Mouse (Mus musculus) telencephalon, adult 2 months (tissue): ENCODE data around the gene Ppp2r1b.

Experiments used
- DNase-seq: peaks from one replicate; pipeline ENCODE4 v3.0.0-alpha.2; 2011; ENCODE audit warnings: low read depth, low spot score

The Ppp2r1b gene

GRCm38 (mm10) chr9:50836097-50836496, 9.0 kb upstream of the Ppp2r1b start:
- no peak for DNase-seq

DNA sequence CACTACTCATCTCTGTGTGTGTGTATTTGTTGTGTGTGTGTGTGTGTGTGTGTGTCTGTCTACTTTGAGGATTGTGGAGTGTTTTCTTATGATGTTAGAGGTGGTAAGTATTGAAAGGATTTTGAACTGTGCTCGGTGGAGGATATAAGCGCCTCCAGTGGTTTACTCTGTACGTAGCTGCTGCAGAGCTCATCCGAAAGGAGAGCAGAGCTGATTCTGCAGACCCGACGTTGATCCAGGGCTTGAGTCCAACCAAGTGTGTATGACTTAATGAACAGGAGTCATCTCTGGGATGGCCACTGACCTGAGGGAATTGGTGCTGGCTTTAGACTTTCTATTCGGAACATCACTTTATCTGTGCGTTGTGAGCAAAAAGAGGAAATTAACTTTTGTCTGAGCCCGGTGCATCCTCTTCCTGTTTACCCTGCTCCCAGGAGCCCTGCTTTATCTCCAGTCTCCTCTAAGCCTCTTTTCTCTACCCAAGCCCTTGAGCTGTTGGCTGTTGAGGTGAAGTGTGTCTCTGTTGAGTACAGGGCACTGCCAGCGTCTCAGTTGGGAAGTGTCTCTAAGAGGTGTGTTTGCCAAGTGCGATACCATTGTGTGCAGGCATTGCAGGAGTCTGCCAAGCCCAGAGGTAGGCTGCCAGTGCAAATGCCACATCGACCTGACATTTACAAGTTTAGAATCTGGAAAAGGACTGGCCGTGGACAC, 3.9 kb upstream of the Ppp2r1b start:
- no peak for DNase-seq

DNA sequence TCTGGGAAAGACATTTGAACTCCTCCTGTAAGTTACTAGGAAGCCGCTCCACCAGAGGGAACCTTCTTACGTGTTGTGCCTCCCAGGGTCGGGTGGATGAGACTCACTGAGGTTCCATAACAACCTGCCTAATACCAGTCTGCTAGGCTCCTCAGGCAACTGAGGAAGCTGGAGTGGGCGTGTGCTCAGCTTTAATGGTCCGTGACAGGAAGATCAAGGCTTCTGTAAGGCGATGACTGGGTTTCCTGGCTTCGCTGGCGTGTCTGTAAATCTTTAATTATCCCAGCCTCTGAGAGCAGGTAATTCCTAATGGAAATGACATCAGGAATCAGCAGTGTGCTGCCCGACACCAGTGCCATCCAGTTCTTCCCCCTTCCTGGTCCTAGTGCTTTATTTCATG, 446 bp downstream of the Ppp2r1b start:
- DNase-seq = no peak

DNA sequence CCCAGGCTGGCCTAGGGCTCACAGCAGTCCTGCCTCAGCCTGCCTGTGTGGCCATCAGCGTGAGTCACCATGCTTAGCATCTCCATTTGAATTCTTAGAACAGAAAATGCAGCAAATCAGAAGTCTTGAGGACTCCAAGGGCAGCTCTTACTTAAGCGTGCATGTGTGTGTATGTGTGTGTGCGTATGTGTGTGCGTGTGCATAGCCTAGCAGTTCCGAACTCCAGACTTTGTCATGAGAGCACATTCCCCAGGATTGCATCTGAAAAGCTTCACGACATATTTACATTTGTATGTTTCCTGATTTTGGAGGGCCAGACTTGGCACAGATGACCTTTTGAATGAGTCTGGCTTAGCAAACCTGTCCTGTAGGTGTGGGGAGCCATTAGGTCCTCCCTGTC, 2.0 kb downstream of the Ppp2r1b start:
- no peak for DNase-seq

- DNase-seq = no peak
Measured at GRCm38 (mm10) chr9:50847606-50848368, 2.7 kb downstream of the Ppp2r1b start.

DNA sequence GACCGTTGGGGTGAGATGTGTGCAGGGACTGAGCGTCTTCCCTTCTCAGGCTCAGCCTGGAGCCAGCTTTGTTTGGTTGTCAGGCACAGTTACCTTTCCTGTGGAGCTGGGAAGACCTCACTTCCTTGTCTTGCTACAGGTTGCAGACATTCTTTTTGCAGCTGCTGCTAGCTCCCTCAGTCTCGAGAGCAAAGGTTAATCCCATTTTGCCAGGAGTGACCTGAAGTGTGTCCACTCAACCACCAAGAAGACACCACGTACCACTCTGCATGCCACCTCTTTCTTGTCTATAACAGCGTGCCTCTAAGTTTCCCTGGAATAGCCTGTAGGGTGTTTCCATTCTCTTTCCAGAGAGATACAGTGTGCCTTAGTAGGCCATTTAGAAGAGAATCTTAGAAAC, 3.7 kb downstream of the Ppp2r1b start:
- DNase-seq = no peak

DNA sequence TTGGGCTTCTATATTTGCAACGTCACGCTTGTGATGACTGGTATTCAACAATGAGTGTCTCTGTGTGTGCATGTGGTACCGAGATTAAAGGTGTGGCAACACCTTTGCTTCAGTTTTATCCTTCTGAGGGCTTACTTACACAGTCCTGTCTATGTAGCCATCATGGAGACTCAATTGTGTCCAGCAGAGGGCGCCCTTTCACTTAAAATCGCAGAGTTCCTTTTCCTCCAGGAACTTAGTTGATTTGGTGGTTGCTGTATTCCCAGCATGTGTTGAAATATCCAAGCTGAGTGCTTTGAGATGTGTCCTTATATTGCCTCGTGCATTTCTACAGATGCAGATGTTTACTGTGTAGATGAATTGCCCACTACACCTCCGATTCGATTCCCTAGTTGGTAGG, 4.1 kb downstream of the Ppp2r1b start:
- DNase-seq = peak; percentile 89

DNA sequence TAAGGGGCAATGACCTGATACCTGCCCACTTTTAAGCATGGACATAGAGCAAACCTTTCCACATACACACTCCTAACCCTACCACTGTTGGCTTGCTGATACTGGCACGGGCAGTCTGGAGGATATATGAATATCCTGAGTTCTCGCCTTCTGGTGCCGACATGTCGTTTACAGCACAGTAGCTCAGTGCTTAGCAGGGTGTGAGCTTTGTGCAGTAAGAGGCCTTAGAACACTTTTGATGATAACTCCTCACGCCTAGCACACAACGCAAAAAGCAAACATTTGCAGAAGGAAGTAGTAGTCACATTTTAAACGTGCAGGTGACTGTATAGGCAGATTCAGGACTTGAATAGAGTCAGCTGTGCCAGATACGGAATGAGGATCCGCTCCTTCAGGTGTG, 4.7 kb downstream of the Ppp2r1b start:
- DNase-seq = no peak

DNA sequence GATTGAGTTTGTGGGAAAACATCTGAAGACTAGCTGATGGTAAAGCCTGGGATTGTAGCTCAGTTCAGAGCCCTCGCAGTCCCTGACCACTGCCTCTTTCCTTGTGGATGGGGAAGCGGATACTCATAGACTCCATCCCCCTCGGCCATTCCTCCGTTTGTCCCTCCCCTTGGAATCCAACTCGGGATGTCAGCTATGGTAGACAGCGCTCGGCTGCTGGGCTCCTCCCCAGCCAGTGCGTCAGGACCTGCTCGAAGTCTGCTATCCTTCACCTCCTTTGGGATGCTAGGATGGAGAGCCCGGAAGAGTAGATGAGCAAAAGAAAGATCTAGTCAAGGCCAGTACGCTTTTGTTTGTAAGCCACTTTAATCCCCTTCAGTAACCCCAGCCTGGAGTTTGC, 5.2 kb downstream of the Ppp2r1b start:
- DNase-seq = no peak

DNA sequence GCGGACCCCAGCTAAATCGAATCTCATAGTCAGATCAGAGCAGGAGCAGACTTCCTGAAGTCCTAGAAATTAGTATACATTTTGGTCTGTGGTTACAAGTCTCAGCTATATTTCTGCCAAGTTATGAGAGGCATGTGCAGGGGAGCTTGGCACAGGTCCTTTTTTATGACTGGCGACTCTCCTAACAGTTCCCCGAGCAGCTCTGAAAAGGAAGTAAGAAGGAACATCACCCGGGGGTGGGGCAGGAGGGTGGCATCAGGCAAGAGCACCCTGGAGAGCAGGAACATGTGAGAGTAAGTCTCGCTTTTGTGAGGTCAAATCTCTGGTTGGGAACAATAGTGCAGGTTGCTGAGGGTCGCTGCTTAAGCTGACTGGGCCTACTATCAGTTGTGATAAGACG, 5.6 kb downstream of the Ppp2r1b start:
- DNase-seq = peak; percentile 39

DNA sequence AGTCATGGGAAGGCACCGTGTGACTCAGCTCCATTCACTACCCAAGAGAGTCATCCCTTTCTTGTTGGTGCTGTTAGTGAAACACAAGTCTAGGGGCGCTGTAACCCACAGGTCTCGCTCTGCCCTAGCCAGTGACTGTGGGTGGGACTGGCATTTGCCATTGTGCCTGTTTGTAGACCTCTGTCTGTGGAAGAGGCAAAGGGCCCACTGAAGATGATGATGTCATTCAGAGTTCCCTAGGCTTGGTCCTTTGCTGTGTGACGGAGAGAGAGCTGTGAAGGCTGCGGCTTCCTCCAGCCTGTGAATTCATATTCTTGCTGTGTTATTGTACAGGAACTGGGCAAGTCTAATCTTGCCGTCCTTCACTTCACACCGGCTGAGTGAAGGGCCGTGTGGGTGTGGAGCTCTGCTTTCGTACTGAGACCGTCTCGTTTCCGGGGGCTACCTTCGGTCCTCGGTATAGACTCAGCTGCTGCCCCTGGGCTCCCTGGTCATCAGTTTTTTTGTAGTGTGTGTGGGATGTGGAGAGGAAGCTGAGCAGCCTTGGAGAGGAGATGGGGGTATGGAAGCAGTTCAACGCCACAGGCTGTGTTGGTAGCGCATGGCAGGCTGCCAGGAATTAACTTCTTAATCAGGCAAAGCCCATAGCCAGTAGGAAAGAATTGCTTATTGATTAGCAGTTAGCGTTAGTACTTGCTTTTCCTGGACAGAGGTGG, 7.7 kb downstream of the Ppp2r1b start:
- no peak for DNase-seq

- no peak for DNase-seq
Measured at GRCm38 (mm10) chr9:50854376-50854775, 9.3 kb downstream of the Ppp2r1b start.

DNA sequence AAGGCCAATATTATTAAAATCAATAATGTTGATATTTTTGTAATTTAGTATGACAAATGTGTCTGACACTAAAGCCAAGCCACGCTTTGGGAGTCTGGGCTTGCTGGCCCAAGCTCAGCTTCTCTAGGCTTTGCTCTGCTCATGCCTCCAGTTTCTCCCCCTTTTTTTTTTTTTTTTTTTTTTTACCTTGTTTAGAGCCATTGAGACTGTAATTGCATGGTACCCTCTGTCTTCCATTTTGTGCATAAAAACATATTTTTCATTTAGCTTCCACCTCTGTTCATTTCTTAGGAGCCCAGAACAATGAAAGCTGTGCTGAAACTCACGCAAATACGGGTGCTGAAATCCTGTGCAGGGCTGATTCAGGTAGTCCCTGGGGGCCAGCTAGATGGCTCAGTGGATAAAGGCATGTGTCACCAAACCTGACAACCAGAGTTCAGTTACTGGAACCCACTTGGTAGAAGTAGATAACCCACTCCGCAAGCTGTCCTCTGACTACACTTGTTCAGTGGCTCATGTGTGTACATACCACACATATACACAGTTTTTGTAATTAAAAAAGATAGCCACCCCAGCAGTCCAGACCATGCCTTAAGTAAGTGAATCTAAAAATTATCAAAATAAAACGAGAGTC, 10.1 kb downstream of the Ppp2r1b start:
- DNase-seq = no peak

DNA sequence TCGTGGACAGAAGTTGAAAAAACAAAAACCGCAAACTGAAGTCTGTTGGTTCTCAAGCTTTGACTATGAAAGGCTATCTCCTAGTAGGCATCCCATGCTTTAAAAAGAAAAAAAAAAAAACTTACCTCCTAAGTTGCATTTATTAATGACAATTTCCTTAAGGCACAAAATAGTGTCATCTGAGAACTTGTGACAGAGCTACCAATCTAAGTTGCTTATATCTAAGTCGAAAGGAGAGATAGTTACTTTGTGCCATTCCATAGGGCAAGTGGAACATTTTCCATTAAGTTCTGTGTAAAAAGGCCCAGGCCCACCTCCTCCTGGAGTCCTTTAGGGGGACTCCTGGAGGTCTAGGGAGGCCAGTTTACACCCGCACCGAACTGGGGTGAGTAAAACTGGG, 10.7 kb downstream of the Ppp2r1b start:
- no peak for DNase-seq

GRCm38 (mm10) chr9:50856341-50857081, 11.4 kb downstream of the Ppp2r1b start:
- peak; percentile 40 for DNase-seq

- DNase-seq = no peak
Measured at GRCm38 (mm10) chr9:50857082-50857641, 12.1 kb downstream of the Ppp2r1b start.

DNA sequence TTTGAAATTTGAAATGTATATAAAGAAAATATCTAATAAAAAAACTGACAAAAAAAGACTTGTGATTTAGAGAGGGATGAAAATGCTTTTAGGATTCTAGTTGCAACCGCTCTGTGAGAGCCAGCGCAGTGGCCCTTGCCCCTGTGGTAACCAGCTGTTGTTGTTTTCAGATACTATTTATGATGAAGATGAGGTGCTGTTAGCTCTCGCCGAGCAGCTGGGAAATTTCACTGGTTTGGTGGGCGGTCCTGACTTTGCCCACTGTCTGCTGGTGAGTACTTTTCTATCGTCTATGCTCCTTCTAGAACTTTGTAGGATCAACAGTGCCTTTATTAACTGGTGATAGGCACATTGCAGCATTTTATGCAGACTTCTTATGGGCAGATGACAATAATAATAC, 13.6 kb downstream of the Ppp2r1b start:
- no peak for DNase-seq

DNA sequence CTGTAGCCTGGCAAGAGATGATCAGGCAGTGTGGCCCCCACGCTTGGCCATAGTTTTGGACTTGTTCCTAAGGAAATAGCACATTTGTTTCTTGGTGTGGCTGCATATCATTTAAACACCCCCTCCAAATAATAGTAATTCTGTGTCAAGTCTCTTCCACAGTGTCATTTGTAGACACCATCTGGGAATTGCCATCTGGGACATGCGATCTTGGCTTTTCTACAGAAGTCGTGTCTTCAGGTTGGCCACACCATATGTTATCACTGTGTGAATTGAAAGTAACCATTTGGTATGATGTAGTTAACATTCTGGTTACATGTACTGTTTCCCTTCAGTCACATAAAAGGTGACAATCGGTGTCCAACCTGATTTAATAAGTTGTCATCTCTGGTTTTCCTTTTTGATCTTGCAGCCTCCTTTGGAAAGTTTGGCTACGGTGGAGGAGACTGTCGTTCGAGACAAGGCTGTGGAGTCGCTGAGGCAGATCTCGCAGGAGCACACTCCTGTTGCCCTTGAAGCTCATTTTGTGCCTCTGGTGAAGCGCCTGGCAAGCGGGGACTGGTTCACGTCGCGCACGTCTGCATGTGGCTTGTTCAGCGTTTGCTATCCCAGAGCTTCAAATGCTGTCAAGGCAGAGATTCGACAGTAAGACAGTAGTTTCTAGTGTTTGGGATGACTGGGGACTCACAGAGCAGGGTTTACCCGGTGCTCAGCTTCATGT, 16.2 kb downstream of the Ppp2r1b start:
- peak; percentile 36 for DNase-seq

GRCm38 (mm10) chr9:50863824-50864223, 18.7 kb downstream of the Ppp2r1b start:
- no peak for DNase-seq

- no peak for DNase-seq
Measured at GRCm38 (mm10) chr9:50864877-50865276, 19.8 kb downstream of the Ppp2r1b start.
